In the genomic region with DNA sequence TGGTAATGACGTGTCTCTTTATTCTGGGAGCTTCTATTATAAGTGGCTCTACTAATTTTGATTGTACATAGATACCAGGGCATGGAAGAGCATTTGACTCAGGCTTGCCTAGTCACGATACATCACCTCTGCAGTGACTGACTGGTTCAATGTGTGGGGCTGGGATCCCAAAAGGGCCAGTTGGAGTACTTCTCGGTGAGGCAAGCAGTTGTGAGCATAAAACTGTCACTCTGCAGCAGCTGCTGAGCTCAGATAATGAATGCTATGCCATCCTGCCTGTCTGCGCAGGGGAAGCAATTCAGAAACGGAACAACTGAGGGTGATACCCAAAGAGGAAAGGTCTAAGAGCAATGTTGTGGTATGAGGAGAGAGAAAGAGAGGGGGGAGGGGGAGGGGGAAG, we compare ENCODE assay signal across 10 mouse cellular contexts. TPM values are rescaled to one million over a fixed set of nuclear protein-coding genes. Genes with fewer than 3 reads are reported as not detected.
DNase-seq lines count a peak whose midpoint lies in the region; ATAC-seq and TF ChIP-seq lines count a peak whose summit lies in the region.
"Had no signal": no experiment of that assay in that cellular context is flagged by ENCODE, and none has a peak within 500 bp of the region (broad histone marks: within the 10 kb centered on the region; RNA-seq: fewer than 3 reads in every experiment).

No protein-coding gene starts in this region.

- no peaks in the 10 kb centered on the region for H3K36me3 ChIP-seq in heart, embryonic 11.5 days (ENCODE audit: control insufficient read depth, insufficient read depth, low read length)
- H3K36me3 ChIP-seq in heart, adult 2 months (ENCODE audit: control insufficient read depth, insufficient read depth, low read length), result no peaks in the 10 kb centered on the region
- no peaks in the 10 kb centered on the region for H3K36me3 ChIP-seq in neural tube, embryonic 11.5 days (ENCODE audit: control insufficient read depth, insufficient read depth, low read length)
- H3K36me3 ChIP-seq: limb, embryonic 15.5 days had no signal

- WGBS in heart, embryonic 11.5 days (ENCODE audit: insufficient replicate concordance), result 26% methylated on average over 5 of the region's 5 CpGs
- WGBS in heart, adult 2 months, result 48% methylated on average over 5 of the region's 5 CpGs
- 27% methylated on average over 5 of the region's 5 CpGs for WGBS in neural tube, embryonic 11.5 days

- intact Hi-C loops in heart, adult 2 months (cut with DNase I), result no loop called here

- no peak overlapping the region for H3K4me2 ChIP-seq in heart, embryonic 11.5 days
- H3K4me2 ChIP-seq in neural tube, embryonic 11.5 days (ENCODE audit: low read depth), result no peak overlapping the region
- H3K4me2 ChIP-seq: limb, embryonic 15.5 days had no signal

- DNase-seq in heart, adult 2 months, result no peak
- DNase-seq in neural tube, embryonic 11.5 days (ENCODE audit: low spot score), result peak; percentile 26
- no peak for DNase-seq in cerebellum, adult 18-20 months
- no peak for DNase-seq in testis, postnatal 14 days (ENCODE audit: low spot score)
- no peak for DNase-seq in right cerebral cortex, postnatal 36 days (ENCODE audit: low spot score in 2 of 2)

- no peaks in the 10 kb centered on the region for H3K9me3 ChIP-seq in heart, embryonic 11.5 days (replicated peaks; ENCODE audit: control insufficient read depth, low read length)
- H3K9me3 ChIP-seq in neural tube, embryonic 11.5 days (ENCODE audit: control insufficient read depth, low read length), result no peaks in the 10 kb centered on the region
- H3K9me3 ChIP-seq: limb, embryonic 15.5 days had no signal

- no peaks in the 10 kb centered on the region for H3K27me3 ChIP-seq in heart, embryonic 11.5 days (ENCODE audit: control insufficient read depth, insufficient read depth, low read length)
- H3K27me3 ChIP-seq in heart, adult 2 months (ENCODE audit: control insufficient read depth, insufficient read depth, low read length), result no peaks in the 10 kb centered on the region
- no peaks in the 10 kb centered on the region for H3K27me3 ChIP-seq in neural tube, embryonic 11.5 days (ENCODE audit: control insufficient read depth, insufficient read depth, low read length)
- H3K27me3 ChIP-seq: limb, embryonic 15.5 days had no signal

- peaks cover 12% of the 10 kb centered on the region for H3K4me1 ChIP-seq in heart, embryonic 11.5 days (ENCODE audit: control insufficient read depth, insufficient read depth, low read length)
- no peaks in the 10 kb centered on the region for H3K4me1 ChIP-seq in heart, adult 2 months (ENCODE audit: control insufficient read depth, insufficient read depth, low read length)
- H3K4me1 ChIP-seq in bone marrow macrophage, adult 2 months (ENCODE audit: control insufficient read depth, insufficient read depth, low read length), result peaks cover 15% of the 10 kb centered on the region
- 0 out of 2 replicates have a peak, but pooled peaks cover 2% of the 10 kb centered on the region for H3K4me1 ChIP-seq in neural tube, embryonic 11.5 days (ENCODE audit: control insufficient read depth, insufficient read depth, low read length)

- peak overlapping the region; percentile 83; the same call in 1 of the 2 replicates for H3K27ac ChIP-seq in heart, embryonic 11.5 days (ENCODE audit: low read depth, low read length)
- H3K27ac ChIP-seq in heart, adult 2 months, result no peak overlapping the region
- H3K27ac ChIP-seq in bone marrow macrophage, adult 2 months (ENCODE audit: insufficient read depth, low read depth, low read length), result peak overlapping the region; percentile 22; the same call in 1 of the 2 replicates
- H3K27ac ChIP-seq in neural tube, embryonic 11.5 days (ENCODE audit: low read depth, low read length), result no peak overlapping the region

- H3K9ac ChIP-seq in heart, embryonic 11.5 days (ENCODE audit: low read depth, low read length), result no peak overlapping the region
- no peak overlapping the region for H3K9ac ChIP-seq in heart, adult 2 months (ENCODE audit: low read depth, low read length)
- H3K9ac ChIP-seq in neural tube, embryonic 11.5 days (ENCODE audit: low read length), result no peak overlapping the region
- H3K9ac ChIP-seq: limb, embryonic 15.5 days had no signal

- TF ChIP-seq EP300 in heart, adult 2 months (IDR thresholded peaks at IDR 0.05; ENCODE audit: insufficient read depth, low read depth, low read length), result no peak

- no peaks in the 10 kb centered on the region for H3K79me2 ChIP-seq in heart, adult 2 months (replicated peaks; ENCODE audit: control insufficient read depth, insufficient read depth, low read length)

- no peak for TF ChIP-seq CTCF in heart, adult 2 months (IDR thresholded peaks at IDR 0.05)
- TF ChIP-seq CTCF in bone marrow macrophage, adult 2 months (IDR thresholded peaks at IDR 0.05; ENCODE audit: low read depth, low read length), result no peak

- TF ChIP-seq POLR2A in heart, adult 2 months (IDR thresholded peaks at IDR 0.05; ENCODE audit: insufficient read depth, low read depth, low read length), result no peak
- no peak for TF ChIP-seq POLR2A in bone marrow macrophage, adult 2 months (IDR thresholded peaks at IDR 0.05; ENCODE audit: borderline replicate concordance, low read depth, low read length)

- ATAC-seq in heart, embryonic 11.5 days (replicated peaks; ENCODE audit: insufficient number of reproducible peaks, low FRiP score, low TSS enrichment), result peak; percentile 81
- peak; percentile 57 for ATAC-seq in granulocyte monocyte progenitor cell, adult 5-6 weeks (replicated peaks; ENCODE audit: poor library complexity, severe bottlenecking)
- ATAC-seq in neural tube, embryonic 11.5 days (ENCODE audit: insufficient read depth, low FRiP score, low TSS enrichment), result no peak
- ATAC-seq: inflammation-experienced regulatory T-cells, adult 6 months had no signal

- no peak overlapping the region; the same call in 1 of the 2 replicates for H3K4me3 ChIP-seq in heart, embryonic 11.5 days (ENCODE audit: low read depth, low read length)
- H3K4me3 ChIP-seq in heart, adult 2 months, result no peak overlapping the region
- no peak overlapping the region for H3K4me3 ChIP-seq in bone marrow macrophage, adult 2 months (ENCODE audit: insufficient read depth, low read length)
- H3K4me3 ChIP-seq in neural tube, embryonic 11.5 days (ENCODE audit: low read depth, low read length), result no peak overlapping the region
- H3K4me3 ChIP-seq: limb, embryonic 15.5 days had no signal

RNA-seq across cellular contexts. Expression of a gene that starts 49.8 kb away (rescaled TPM):
- 20.6 and 20.7 TPM in 2 replicates for polyA plus RNA-seq in heart, embryonic 11.5 days (2014; fragmentation: Nextera tagmentation; extraction: Ambion mirVana)
- total RNA-seq in heart, adult 2 months (2021), result 10 to 100 TPM in 1 of 2 experiments, 1 to 10 TPM in 1; 5.4 to 10.4 TPM
- polyA plus RNA-seq in heart, adult 2 months (2012; rRNA removed), result 5.9 and 7.9 TPM in 2 replicates
- polyA plus RNA-seq in bone marrow macrophage, adult 2 months (2012; ENCODE audit: insufficient read depth, insufficient read length, missing spikeins), result 18.7 and 19.4 TPM in 2 replicates
- total RNA-seq in granulocyte monocyte progenitor cell, adult 5-6 weeks (2014; fragmentation: Nextera tagmentation), result 66.3 and 67.0 TPM in 2 replicates
- 94.8 and 95.1 TPM in 2 replicates for total RNA-seq in granulocyte monocyte progenitor cell, adult 5-6 weeks (2017)
- 53.7 and 57.3 TPM in 2 replicates for polyA plus RNA-seq in neural tube, embryonic 11.5 days (2014; fragmentation: Nextera tagmentation; extraction: Ambion mirVana)

Comparison
In these comparisons a context has a peak if more than half of its experiments do, and no peak if none do; other contexts are left out.
1. H3K27ac ChIP-seq: peak in heart, embryonic 11.5 days (single experiment) and bone marrow macrophage, adult 2 months (single experiment); none in heart, adult 2 months (single experiment) and neural tube, embryonic 11.5 days (single experiment).